Mouse (Mus musculus): ENCODE results near the gene Pigt.

Pigt gene

GRCm38 (mm10) chr2:164521841-164522240 lies 24.5 kb downstream of the Pigt start:
- no peak for DNase-seq

GRCm38 (mm10) chr2:164522280-164522679 lies 25.0 kb downstream of the Pigt start:
- DNase-seq = no peak

GRCm38 (mm10) chr2:164523301-164523773 lies 26.0 kb downstream of the Pigt start:
- DNase-seq = no peak

- no peak for DNase-seq
Observed at GRCm38 (mm10) chr2:164528557-164528956, 31.2 kb downstream of the Pigt start.

- peak; percentile 81 for DNase-seq
Observed at GRCm38 (mm10) chr2:164531169-164531568, 33.8 kb downstream of the Pigt start.

- DNase-seq = no peak
Observed at GRCm38 (mm10) chr2:164534315-164534714, 37.0 kb downstream of the Pigt start.

- no peak for DNase-seq
Observed at GRCm38 (mm10) chr2:164537003-164537402, 39.7 kb downstream of the Pigt start.

- peak; percentile 14 for DNase-seq
Observed at GRCm38 (mm10) chr2:164540652-164541427, 43.5 kb downstream of the Pigt start.

GRCm38 (mm10) chr2:164542132-164542531 lies 44.8 kb downstream of the Pigt start:
- DNase-seq = no peak

- DNase-seq = peak; percentile 35
Observed at GRCm38 (mm10) chr2:164542598-164542997, 45.3 kb downstream of the Pigt start.

GRCm38 (mm10) chr2:164543745-164544144 lies 46.4 kb downstream of the Pigt start:
- DNase-seq = peak; percentile 54

GRCm38 (mm10) chr2:164544454-164545097 lies 47.3 kb downstream of the Pigt start:
- peak; percentile 28 for DNase-seq

- no peak for DNase-seq
Observed at GRCm38 (mm10) chr2:164549338-164549737, 52.0 kb downstream of the Pigt start.

- no peak for DNase-seq
Observed at GRCm38 (mm10) chr2:164549963-164550894, 52.9 kb downstream of the Pigt start.

GRCm38 (mm10) chr2:164550895-164551269 lies 53.6 kb downstream of the Pigt start:
- DNase-seq = no peak

- DNase-seq = no peak
Observed at GRCm38 (mm10) chr2:164551502-164551901, 54.2 kb downstream of the Pigt start.
